Mouse (Mus musculus): ENCODE data around the gene Prpf40b.
A peak's percentile ranks its signal among the peaks of the same experiment; 100 is the strongest.
"Not testable (repeated sequence)": the region's sequence is repeated elsewhere in the genome, so short reads cannot be mapped to it uniquely, and the experiment has no call there.

Prpf40b gene

GRCm38 (mm10) chr15:99294813-99295374 is at the start of gene Prpf40b:
TSS of gene Prpf40b (plus strand) at chr15:99295087.
- peak; percentile 73 for DNase-seq (ENCODE audit: low read depth, low spot score)

- DNase-seq (ENCODE audit: low read depth, low spot score), result not testable (repeated sequence)
These were observed 48.2 kb upstream of the Prpf40b start for GRCm38 (mm10) chr15:99246736-99247135.

GRCm38 (mm10) chr15:99248972-99249371 is 45.9 kb upstream of the Prpf40b start:
- DNase-seq (ENCODE audit: low read depth, low spot score), result no peak

GRCm38 (mm10) chr15:99249938-99250337 is 44.9 kb upstream of the Prpf40b start:
- DNase-seq (ENCODE audit: low read depth, low spot score), result no peak

GRCm38 (mm10) chr15:99251111-99251510 is 43.8 kb upstream of the Prpf40b start:
- DNase-seq (ENCODE audit: low read depth, low spot score), result not testable (repeated sequence)

GRCm38 (mm10) chr15:99251626-99252380 is 43.1 kb upstream of the Prpf40b start, which contains the start of gene Mcrs1:
TSS of gene Mcrs1 (minus strand) at chr15:99251961.
- peak; percentile 93 for DNase-seq (ENCODE audit: low read depth, low spot score)

GRCm38 (mm10) chr15:99252381-99253174 is 42.3 kb upstream of the Prpf40b start:
- DNase-seq (ENCODE audit: low read depth, low spot score), result no peak

- not testable (repeated sequence) for DNase-seq (ENCODE audit: low read depth, low spot score)
These were observed 41.8 kb upstream of the Prpf40b start for GRCm38 (mm10) chr15:99253175-99253479.

- DNase-seq (ENCODE audit: low read depth, low spot score), result no peak
These were observed 41.1 kb upstream of the Prpf40b start for GRCm38 (mm10) chr15:99253772-99254171.

GRCm38 (mm10) chr15:99254477-99255005 is 40.3 kb upstream of the Prpf40b start:
- no peak for DNase-seq (ENCODE audit: low read depth, low spot score)

GRCm38 (mm10) chr15:99255241-99255749 is 39.6 kb upstream of the Prpf40b start:
- DNase-seq (ENCODE audit: low read depth, low spot score), result no peak

- DNase-seq (ENCODE audit: low read depth, low spot score), result no peak
These were observed 35.6 kb upstream of the Prpf40b start for GRCm38 (mm10) chr15:99259167-99259729.

GRCm38 (mm10) chr15:99259730-99260252 is 35.1 kb upstream of the Prpf40b start:
- DNase-seq (ENCODE audit: low read depth, low spot score), result peak; percentile 64

- DNase-seq (ENCODE audit: low read depth, low spot score), result no peak
These were observed 32.2 kb upstream of the Prpf40b start for GRCm38 (mm10) chr15:99262702-99263101.

- no peak for DNase-seq (ENCODE audit: low read depth, low spot score)
These were observed 30.5 kb upstream of the Prpf40b start for GRCm38 (mm10) chr15:99264363-99264762.

- DNase-seq (ENCODE audit: low read depth, low spot score), result peak; percentile 70
These were observed 29.2 kb upstream of the Prpf40b start for GRCm38 (mm10) chr15:99265679-99266078.

GRCm38 (mm10) chr15:99276095-99276494 is 18.8 kb upstream of the Prpf40b start:
- DNase-seq (ENCODE audit: low read depth, low spot score), result no peak

GRCm38 (mm10) chr15:99278271-99278670 is 16.6 kb upstream of the Prpf40b start:
- no peak for DNase-seq (ENCODE audit: low read depth, low spot score)

- DNase-seq (ENCODE audit: low read depth, low spot score), result no peak
These were observed 11.4 kb upstream of the Prpf40b start for GRCm38 (mm10) chr15:99283456-99283855.

GRCm38 (mm10) chr15:99284527-99285188 is 10.2 kb upstream of the Prpf40b start:
- DNase-seq (ENCODE audit: low read depth, low spot score), result no peak

GRCm38 (mm10) chr15:99285189-99285535 is 9.7 kb upstream of the Prpf40b start:
- no peak for DNase-seq (ENCODE audit: low read depth, low spot score)

Data from WW6 (cell line).